Mouse (Mus musculus): ENCODE results near the gene Gabbr2.

The Gabbr2 gene

DNA sequence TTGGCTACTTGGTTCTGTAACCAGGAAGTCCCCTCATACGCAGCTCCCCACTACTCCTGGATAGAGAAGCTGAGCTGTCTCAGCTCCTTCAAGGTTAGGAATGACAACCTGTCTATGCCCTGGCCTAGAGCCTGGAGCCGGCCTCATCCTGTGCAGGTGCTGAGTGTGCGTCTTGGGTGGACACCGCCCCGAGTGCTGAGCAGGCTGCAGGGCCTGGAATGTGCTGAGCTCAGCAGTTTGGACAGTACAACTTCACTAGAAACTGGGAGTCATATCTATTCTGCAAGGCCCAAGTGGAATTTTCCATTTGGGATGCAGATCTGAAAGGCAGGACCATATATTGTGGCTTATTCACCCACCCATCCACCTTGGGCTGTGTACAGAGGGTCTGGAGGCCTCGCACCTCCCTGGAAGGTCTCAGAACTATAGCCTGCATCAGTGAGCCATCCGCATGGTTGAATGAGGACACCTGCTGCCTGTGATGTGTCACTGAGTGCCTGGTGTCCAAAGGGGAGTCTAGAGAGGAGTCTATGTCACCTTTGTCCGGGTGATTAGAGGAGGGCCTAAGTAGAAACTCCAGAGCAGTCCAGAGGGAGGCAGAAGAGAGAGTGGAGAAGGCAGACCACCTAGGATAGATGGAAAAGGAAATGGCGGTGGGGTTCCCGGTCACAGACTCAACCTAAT, 165.7 kb downstream of the Gabbr2 start:
- no peak for DNase-seq (ENCODE audit: low read depth, low spot score)

DNA sequence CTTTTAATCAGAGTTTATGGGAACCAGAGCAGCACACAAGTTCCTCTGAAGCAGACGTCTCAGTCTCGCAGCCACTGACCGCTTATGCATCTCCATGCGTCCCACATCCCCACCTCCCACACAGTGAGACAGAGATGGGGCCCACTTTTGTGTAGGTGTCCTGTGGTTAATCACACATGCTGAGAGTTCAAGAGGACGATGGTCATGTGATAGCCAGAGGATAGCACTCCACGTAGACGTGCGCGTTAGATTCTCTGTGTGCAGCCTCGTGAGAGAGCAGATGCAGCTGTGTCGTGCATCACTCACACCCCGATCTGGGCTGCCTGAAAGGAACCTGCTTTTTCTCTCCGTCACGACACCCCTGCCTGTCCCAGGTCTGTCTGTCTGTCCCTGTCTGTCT, 167.9 kb downstream of the Gabbr2 start:
- DNase-seq (ENCODE audit: low read depth, low spot score): no peak

DNA sequence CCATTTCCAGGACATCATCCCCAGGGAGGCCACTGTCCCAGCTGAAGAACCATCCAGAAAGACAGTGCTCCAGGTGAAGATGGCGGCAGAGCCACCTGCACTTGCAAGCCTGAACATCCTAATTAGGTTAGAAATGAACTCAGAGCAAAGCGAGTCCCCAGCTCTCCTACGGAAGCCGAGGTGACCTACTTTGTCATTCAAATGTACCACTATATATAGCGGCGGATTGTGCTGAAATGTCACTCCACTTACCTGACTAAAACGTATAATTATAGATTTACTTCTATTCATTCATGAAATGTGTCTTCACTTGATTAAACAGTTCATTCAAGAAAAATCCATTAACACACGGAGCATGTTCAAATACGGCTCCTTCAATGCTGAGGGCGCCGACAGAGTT, 170.0 kb downstream of the Gabbr2 start:
- no peak for DNase-seq (ENCODE audit: low read depth, low spot score)

DNA sequence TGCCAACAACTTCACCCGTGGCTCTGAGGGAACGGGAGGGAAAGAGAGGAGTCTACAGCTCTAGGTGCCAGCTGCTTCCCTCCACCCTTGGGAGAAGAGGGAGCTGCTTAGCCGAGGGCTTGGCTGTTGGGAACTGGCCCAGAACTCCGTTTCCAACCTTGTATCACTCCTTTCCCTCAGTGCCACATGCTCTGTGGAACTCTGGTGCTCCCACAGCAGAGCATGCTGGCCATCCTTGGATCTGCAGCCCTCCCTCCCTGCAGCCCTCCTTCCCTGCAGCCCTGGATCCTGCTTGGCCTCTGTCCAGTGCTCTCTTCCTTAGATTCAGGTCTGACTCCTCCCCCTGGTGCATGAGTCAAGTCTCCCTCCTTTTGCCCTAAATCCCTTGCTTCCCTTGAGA, 176.7 kb downstream of the Gabbr2 start:
- no peak for DNase-seq (ENCODE audit: low read depth, low spot score)

DNA sequence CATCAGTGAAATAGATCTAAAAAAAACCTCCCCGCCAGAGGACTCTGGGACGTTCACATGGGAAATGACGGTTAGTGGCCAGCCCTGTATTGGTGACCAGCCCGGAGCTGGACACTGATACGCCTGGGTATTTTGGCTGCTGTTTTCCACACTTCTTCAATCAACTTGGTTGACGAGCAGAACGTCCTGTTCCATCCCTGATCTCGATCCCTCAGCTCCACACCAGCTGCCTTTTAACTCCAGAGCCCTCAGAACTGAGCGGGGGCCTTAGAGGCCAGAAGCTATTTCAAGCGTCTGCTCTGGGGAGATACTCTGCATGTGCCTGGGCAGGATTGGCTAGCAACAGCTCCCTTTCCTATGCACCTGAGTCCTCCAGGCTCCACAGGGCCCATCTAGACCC, 177.4 kb downstream of the Gabbr2 start:
- no peak for DNase-seq (ENCODE audit: low read depth, low spot score)

DNA sequence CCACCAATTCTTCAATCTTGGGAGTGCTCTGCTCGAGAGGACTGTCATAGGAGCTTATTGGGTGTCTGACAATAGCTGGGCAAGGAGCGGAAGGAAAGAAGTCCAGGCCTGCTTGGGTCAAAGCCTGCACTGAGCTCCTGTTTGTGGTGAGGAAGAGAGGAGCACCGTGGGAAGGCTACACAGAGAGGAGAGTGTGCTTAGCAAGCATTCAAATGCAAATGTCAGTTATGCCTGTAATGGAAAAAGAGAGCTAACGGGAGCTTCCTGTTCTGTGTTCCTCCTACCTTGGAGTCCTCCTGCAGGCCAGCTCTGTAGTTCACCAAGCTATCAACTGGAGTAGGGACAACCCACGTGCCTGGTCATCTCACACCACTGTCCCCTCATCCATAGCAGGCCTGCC, 180.5 kb downstream of the Gabbr2 start:
- DNase-seq (ENCODE audit: low read depth, low spot score): peak; percentile 74

DNA sequence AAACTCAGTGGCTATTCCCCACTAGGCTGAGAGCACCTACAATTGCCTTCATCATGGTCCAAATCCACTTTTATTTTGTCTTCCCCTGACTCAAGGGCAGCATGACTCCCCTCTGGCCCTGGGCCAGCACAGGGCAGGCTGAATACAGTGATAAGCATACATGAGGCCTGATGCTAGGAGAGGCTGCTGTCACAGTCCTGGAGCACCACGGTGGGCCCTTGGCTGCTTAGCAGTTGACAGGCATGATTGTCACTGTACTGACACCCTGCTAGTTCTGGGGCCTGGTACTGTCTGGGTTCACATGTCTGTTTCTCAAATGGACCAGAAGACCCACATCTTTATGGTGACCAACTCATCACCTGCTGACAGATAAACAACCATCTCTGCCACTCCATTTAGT, 184.8 kb downstream of the Gabbr2 start:
- DNase-seq (ENCODE audit: low read depth, low spot score): no peak

DNA sequence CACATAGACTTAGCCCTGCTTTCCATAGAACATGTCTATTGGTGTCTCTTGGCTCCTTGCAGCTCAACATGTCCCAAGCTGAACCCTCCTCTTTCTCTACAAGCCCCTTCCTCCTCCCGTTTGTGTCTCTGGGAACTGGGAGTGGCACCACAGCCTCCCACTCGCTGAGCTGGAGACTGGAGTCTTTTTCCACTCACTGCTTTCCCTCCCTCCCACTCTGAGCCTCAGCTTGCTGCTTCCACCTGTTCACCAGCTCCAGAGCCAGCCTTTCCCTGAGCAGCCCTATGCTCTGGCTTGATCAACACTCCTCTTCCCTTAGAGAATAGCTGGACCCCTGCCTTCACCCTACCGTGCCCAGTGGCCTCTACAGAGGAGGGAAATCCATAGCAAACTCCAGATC, 185.8 kb downstream of the Gabbr2 start:
- DNase-seq (ENCODE audit: low read depth, low spot score): no peak

DNA sequence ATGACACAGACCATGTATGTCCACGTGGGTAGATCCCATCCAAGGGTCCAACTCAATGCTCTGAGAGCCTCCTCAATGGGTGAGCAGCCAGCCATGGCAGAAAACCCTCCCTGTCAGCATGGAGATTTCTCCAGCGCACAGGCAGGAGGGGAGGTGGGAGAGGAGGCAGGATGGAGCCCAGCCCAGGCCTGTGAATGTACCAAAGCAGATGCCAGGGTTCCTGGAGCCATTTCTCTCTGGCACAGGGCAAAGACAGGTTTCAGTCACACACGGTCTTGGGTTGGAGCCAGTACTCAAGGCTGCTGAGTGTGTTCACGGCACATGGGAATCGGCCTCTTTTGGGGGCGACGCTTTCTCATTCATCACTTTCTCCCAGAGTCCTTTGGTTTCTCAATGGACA, 189.3 kb downstream of the Gabbr2 start:
- DNase-seq (ENCODE audit: low read depth, low spot score): no peak

DNA sequence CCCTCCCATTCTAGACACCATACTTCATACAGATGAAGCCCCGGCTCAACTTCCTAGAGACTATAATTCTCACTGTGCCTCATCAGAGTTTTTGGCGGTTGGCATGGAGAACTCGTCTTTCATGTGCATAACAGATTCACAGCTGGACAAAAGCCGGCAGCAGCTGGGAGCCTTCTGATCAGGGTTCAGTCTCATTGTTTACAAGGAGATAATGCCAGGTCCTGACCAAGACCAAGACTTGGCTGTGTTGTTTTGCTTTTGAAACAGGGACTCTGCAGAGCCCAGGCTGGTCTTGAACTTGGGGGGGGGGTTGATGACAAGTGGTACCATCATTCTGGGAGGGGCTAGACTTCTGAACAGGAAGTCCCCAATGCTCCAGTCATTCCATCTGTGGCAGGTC, 191.8 kb downstream of the Gabbr2 start:
- no peak for DNase-seq (ENCODE audit: low read depth, low spot score)

DNA sequence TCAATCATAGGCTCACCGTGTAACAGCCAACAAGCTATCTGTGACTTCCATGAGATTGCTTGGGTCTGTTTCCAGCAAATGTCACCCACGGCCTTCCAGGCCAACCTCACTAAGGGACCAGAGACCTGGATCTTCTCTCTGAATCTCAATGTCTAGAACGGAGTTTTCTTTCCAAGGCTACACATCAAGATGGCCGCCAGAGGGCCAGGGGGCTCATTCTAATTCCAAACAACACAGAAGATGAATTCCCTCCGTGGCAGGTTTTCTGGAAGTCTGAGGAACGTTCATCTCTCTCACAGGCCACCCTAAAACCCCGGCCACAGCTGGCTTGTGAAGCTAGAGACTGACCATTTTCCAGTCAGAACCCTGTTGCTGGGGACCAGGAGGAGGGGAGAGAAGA, 196.0 kb downstream of the Gabbr2 start:
- peak; percentile 16 for DNase-seq (ENCODE audit: low read depth, low spot score)

DNA sequence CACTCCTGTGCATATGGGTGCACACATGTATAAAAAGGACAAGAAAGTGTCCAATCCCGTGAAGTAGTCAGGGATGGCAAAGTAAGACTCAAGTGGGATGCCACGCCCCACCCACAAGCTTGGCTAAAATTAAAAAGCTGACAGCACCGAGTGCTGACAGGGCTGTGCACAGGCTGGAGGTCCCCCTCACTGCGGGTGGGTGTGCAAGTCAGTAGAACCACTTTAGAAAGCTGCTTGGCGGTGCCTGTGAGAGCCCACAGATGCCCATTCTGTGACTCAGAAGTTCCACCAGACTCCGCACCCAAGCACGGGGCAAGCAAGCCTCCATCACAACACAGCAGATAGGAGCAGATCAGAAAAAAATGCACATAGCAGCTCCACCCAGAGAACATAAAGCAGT, 197.1 kb downstream of the Gabbr2 start:
- no peak for DNase-seq (ENCODE audit: low read depth, low spot score)

DNA sequence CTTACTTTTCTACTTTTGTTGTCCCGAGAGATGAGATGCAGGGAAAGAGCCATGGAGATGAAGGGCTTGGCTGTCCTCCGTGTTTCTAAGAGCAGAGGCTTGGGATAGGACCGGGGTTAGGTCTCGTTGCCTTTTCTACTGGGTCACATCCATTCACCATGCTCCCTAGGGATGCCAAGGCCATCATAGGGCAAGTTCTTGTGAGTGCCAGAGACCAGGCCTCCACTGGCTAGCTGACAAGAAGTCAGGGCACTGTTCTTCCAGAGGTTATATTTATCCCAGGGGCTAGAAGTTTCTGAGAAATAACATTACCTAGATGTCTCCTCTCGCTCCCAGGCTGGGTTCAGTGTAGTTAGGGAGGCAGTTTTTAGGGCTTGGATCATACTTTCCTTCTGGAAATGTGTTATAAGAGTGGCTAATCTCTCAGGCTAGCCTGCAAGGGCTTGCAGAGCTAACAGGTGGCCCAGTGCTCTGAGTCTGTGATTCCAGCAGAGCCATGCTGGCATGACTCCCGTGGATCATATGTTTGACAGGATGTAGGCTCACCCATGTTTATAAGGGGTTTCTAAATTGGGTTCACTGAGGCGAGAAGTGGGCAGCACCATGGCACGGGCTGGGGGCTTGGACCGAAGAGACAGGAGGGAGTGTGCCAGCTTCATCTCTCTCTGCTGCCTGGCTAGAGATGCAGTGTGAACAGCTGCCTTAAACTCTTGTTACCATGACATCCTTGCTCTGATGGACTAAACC, 199.2 kb downstream of the Gabbr2 start:
- no peak for DNase-seq (ENCODE audit: low read depth, low spot score)

DNA sequence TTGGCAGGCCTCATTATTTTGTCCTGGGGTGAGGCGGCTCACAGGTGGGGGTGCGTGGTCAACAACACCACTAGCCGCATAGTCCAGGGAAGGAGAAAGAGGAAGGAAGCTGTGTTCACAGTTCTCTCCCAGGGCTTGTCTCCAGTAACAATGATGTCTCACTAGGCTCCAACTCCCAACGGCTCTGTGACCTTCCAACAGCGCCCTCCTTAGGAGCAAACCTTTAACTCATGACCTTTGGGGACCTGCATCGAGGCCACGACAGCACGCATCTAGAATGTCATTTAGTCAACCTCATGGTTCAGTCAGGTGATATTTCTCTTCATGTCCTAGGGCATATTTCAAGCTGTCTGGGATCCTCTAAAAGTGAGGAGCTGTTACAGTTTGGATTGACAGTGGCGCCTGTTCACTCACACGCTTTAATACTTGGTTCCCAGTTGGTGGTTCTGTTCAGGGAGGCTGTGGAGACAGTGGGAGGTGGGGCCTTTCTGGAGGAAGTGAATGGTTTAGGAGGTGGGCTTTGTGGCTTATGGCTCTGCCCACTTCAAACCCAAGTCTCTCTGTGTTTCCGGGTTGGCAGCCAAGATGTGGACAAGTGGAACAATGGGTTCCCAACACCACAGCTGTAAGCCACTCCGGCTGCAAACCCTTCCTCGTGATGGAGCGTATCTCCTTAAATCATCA, 200.3 kb downstream of the Gabbr2 start:
- DNase-seq (ENCODE audit: low read depth, low spot score): no peak

DNA sequence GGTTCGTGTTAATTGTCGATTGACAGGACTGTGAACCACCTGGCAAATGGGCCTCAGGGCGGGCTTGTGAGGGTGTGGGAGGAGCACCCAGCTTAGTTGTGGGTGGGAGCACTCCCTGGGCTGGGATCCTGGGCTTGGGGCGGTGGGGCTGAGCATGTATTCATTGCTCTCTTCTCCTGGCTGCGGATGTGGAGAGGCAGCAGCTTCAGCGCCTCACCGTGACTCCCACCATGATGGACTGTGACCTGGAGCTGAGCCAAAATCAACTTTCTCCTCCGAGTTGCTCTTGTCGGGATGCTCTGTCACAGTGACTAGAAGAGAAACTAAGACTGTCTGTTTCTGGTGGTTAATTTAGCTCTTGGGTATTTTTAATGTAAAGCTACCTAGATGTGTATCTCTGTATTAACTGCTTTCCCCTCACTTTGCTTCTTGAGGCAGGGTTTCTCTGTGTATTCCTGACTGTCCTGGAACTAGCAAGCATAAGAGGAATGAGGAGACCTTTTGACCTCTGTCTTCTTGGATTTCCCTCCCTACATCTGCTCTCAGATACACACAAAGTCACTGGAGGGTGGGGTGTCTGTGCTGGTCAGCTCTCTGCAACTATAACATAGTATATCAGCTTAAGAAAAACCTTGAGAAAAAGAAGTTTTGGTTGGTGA, 200.9 kb downstream of the Gabbr2 start:
- no peak for DNase-seq (ENCODE audit: low read depth, low spot score)

DNA sequence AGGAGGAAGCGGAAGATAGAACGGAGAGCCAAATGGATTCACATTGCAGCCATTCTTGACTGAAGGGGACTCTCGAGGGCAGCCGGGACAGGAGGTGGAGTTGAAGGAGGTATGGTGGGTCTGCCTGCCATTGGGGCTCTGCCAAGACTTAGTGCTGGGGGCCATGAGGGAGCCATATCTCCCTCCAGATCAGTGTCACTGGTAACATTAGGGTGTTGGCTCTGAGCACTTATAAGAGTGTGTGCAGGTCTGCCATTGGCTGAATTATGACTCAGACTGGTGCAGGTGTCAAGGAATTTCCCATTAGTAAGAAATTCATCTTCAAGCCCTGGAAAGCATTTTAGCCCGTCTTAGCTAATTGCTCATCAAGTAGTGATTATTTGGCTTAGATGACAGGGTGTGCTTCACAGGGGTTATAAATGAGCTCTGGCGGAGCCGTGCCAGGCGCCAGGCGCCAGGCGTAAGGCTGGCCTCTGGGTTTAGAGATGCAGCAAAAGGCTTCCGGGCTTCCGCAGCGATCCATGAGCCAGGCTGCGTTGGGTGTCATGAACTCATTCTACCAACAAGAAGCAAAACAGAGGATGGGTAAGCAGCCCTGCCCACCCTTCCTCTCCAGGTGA, 207.1 kb downstream of the Gabbr2 start:
- DNase-seq (ENCODE audit: low read depth, low spot score): no peak

DNA sequence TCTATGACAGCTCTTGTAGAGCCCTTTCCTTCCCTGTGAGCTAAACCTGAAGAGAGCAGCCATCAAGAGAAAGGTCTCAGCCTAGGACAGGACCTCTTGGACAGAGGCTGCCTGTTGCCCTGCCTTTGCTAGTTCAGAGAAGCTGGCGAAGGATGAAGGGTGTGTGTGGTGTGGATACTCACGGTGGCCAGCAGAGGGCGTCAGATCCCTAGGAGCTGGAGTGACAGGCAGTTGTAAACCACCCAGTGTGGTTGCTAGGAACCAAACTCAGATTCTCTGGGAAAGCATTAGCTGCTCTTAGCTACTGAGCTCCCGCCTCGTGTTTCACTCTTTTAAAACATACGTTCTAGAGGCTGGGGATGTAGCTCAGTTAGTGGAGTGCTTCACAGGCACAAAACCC, 210.6 kb downstream of the Gabbr2 start:
- DNase-seq (ENCODE audit: low read depth, low spot score): peak; percentile 67

DNA sequence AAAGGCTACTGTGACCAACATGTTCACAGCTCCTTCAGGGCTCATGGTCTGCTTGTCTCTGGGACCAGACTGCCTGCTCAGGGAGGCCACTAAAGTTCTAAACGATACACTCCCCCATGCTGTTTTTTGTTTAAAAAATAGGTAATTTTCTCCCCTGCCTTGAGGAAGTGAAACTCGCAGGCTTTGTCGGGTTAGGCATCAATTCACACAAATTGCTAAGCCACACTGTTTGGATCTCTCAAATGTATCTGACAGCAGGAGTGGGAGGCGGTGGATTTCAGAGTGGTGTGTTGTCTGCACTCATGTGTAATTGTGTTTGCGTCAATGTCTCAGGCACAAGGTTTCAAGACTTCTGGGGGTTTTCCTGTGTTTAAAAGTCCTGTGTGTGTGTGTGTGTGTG, 215.7 kb downstream of the Gabbr2 start:
- no peak for DNase-seq (ENCODE audit: low read depth, low spot score)

DNA sequence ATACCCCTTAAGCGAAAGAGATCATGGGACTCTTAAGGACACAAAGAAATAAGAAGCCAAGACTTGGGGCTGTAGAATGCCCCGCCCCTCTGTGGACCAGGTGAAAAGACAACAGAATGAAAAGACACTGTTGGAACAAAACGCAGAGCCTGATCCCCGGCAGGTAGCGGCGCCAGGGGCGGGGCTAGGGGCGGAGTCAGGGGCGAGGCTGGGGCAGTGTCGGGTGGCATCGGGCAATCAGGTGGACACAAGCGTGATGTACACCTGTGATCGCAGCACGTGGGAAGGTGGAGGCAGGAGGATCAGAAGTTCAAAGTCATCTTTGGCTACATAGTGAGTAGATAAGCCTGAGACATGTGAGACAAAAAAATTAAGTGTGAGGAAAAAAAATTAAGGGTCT, 217.0 kb downstream of the Gabbr2 start:
- DNase-seq (ENCODE audit: low read depth, low spot score): no peak

DNA sequence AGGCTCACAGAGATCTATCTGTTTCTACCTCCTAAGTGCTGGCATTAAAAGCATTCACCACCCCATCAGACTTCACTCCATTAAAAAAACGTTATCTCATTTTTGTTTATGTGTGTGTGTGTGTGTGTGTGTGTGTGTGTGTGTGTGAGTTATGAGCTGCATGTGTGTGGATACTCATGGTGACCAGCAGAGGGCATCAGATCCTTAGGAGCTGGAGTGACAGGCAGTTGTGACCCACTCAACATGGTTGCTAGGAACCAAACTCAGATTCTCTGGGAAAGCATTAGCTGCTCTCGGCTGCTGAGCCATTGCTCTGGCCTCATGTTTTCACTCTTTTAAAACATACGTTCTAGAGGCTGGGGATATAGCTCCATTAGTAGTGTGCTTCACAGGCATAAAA, 218.4 kb downstream of the Gabbr2 start:
- peak; percentile 63 for DNase-seq (ENCODE audit: low read depth, low spot score)

DNA sequence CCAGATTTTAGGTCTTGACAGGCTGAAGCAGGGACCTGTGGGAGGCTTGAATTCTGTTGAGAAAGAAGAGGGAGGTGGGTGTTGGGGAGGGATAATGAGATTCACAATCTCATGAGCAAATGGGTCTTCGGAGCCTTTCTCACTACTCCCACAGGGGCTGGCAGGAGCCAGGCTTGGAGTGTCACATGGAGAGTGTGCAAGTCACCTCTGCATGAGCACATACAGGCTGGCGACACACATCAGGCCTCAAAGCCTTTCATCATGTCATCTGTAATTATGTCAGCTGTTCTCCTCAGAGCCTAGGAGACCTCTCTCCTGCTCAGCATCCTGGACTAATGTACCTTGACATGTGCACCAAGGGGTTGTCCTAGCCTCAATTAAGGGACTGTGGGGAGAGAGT, 219.1 kb downstream of the Gabbr2 start:
- DNase-seq (ENCODE audit: low read depth, low spot score): no peak

DNA sequence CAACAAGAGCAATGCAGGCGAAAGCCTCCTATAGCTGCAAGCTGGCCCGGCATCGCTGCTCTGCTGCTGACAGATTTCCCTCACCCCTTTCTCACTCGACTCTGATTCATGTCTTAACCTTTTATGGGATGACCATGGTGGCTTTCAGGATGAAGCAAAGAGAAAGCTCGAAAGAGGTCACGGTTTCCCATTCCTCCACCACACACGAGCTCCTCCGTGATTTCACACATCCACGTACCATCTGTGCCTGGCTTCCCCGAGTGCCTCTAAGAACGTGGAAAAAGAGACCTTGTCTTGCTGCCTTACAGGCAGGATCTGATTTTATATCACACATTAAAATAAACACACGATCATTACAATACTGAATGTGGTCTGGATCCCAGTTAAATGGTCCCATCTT, 220.6 kb downstream of the Gabbr2 start:
- DNase-seq (ENCODE audit: low read depth, low spot score): no peak

Data from R1 (cell line).